Mouse (Mus musculus): ENCODE measurements around the gene Rpl7a. TPM values are rescaled to one million over a fixed set of nuclear protein-coding genes. Genes with fewer than 3 reads are reported as not detected.

Rpl7a gene
- total and polyA plus RNA-seq, 3 experiments, result 1,142 to 3,395 (median 3,077) TPM

GRCm38 (mm10) chr2:26943253-26943652 lies 32.7 kb downstream of the Rpl7a start:
- Histone ChIP-seq H3K79me2 (replicated peaks; ENCODE audit: control insufficient read depth, extremely low read depth, insufficient read depth, poor library complexity, severe bottlenecking) (no peaks in the 10 kb centered on the region), H3K9ac (ENCODE audit: insufficient read depth, low read depth) (no peak overlapping the region), H3K27ac (ENCODE audit: insufficient read depth, low read depth) (no peak overlapping the region), H3K4me3 (replicated peaks in 1 of 3; ENCODE audit: low read depth in 2 of 3, low read length in 2 of 3, poor library complexity in 1 of 3) (no peak overlapping the region), H3K4me2 (ENCODE audit: insufficient read depth, low read depth, poor library complexity, severe bottlenecking) (no peak overlapping the region), H3K36me3 (replicated peaks in 1 of 2; ENCODE audit: control insufficient read depth in 1 of 2, insufficient read depth in 1 of 2, low read length in 1 of 2) (peaks cover 13 to 29% of the 10 kb centered on the region in 2 experiments), H3K9me3 (replicated peaks; ENCODE audit: low read length) (no peaks in the 10 kb centered on the region), H3K27me3 (replicated peaks) (no peaks in the 10 kb centered on the region), H3K4me1 (ENCODE audit: control insufficient read depth in 1 of 2, insufficient read depth in 2 of 2) (peaks cover 12 to 17% of the 10 kb centered on the region in 2 experiments)
- no peak for DNase-seq (ENCODE audit: extremely low read depth)
- dilution Hi-C loops (cut with MboI; ENCODE audit: extremely low pct_ligation_motif_present, extremely low pct_unique_long_range_greater_than_20kb, low sequenced_read_pairs) (no loop called here), in situ Hi-C loops (cut with MboI; ENCODE audit: low pct_ligation_motif_present, low pct_unique_long_range_greater_than_20kb, low sequenced_read_pairs) (no loop called here)
- TF ChIP-seq NELFE (IDR thresholded peaks at IDR 0.05; ENCODE audit: low read depth, low read length) (no peak), PAX5 (IDR thresholded peaks at IDR 0.05; ENCODE audit: low read length) (no peak)

- H3K4me1 ChIP-seq (ENCODE audit: control insufficient read depth in 1 of 2, insufficient read depth in 2 of 2), result peaks cover 0 to 5% of the 10 kb centered on the region in 2 experiments; a peak in 1 of 4 replicates
- TF ChIP-seq EP300 (IDR thresholded peaks at IDR 0.05; ENCODE audit: low read length) (no peak), ZNF384 (IDR thresholded peaks at IDR 0.05; ENCODE audit: low read depth, low read length) (no peak), USF1 (IDR thresholded peaks at IDR 0.05; ENCODE audit: low read depth, low read length) (no peak), MYC (IDR thresholded peaks at IDR 0.05; ENCODE audit: low read depth, low read length) (no peak), SMC3 (IDR thresholded peaks at IDR 0.05; ENCODE audit: low read depth, low read length) (no peak), POLR2A (IDR thresholded peaks at IDR 0.05; ENCODE audit: low read depth, low read length) (no peak), CHD1 (IDR thresholded peaks at IDR 0.05; ENCODE audit: low read depth, low read length) (no peak), CTCF (conservative IDR thresholded peaks at IDR 0.05 in 1 of 2, IDR thresholded peaks at IDR 0.05 in 1 of 2; ENCODE audit: low read depth in 2 of 2, low read length in 2 of 2) (no peak), GABPA (IDR thresholded peaks at IDR 0.05; ENCODE audit: insufficient replicate concordance, low read depth, low read length) (no peak), SIN3A (IDR thresholded peaks at IDR 0.05; ENCODE audit: low read length) (no peak), MEF2A (IDR thresholded peaks at IDR 0.05; ENCODE audit: borderline replicate concordance, low read depth, low read length) (no peak), IRF4 (IDR thresholded peaks at IDR 0.05; ENCODE audit: low read depth, low read length) (no peak)
- no peak overlapping the region for H3K9ac ChIP-seq (ENCODE audit: insufficient read depth, low read depth)
- H3K79me2 ChIP-seq (replicated peaks; ENCODE audit: control insufficient read depth, extremely low read depth, insufficient read depth, poor library complexity, severe bottlenecking), result no peaks in the 10 kb centered on the region
- no peak overlapping the region for H3K4me3 ChIP-seq (replicated peaks in 1 of 3; ENCODE audit: low read depth in 2 of 3, low read length in 2 of 3, poor library complexity in 1 of 3)
- peaks cover 56 to 92% of the 10 kb centered on the region in 2 experiments for H3K36me3 ChIP-seq (replicated peaks in 1 of 2; ENCODE audit: control insufficient read depth in 1 of 2, insufficient read depth in 1 of 2, low read length in 1 of 2)
- in situ Hi-C loops (cut with MboI; ENCODE audit: low pct_ligation_motif_present, low pct_unique_long_range_greater_than_20kb, low sequenced_read_pairs) (no loop called here), dilution Hi-C loops (cut with MboI; ENCODE audit: extremely low pct_ligation_motif_present, extremely low pct_unique_long_range_greater_than_20kb, low sequenced_read_pairs) (no loop called here)
- no peaks in the 10 kb centered on the region for H3K9me3 ChIP-seq (replicated peaks; ENCODE audit: low read length)
- no peak for DNase-seq (ENCODE audit: extremely low read depth)
- no peak overlapping the region for H3K4me2 ChIP-seq (ENCODE audit: insufficient read depth, low read depth, poor library complexity, severe bottlenecking)
- H3K27me3 ChIP-seq (replicated peaks), result no peaks in the 10 kb centered on the region
- H3K27ac ChIP-seq (ENCODE audit: insufficient read depth, low read depth), result no peak overlapping the region
These were observed 39.8 kb downstream of the Rpl7a start for GRCm38 (mm10) chr2:26950411-26950810.

- Histone ChIP-seq H3K9ac (ENCODE audit: insufficient read depth, low read depth) (no peak overlapping the region), H3K36me3 (replicated peaks in 1 of 2; ENCODE audit: control insufficient read depth in 1 of 2, insufficient read depth in 1 of 2, low read length in 1 of 2) (peaks cover 61 to 95% of the 10 kb centered on the region in 2 experiments), H3K27me3 (replicated peaks) (no peaks in the 10 kb centered on the region), H3K79me2 (replicated peaks; ENCODE audit: control insufficient read depth, extremely low read depth, insufficient read depth, poor library complexity, severe bottlenecking) (no peaks in the 10 kb centered on the region), H3K4me1 (ENCODE audit: control insufficient read depth in 1 of 2, insufficient read depth in 2 of 2) (peaks cover 0 to 5% of the 10 kb centered on the region in 2 experiments; a peak in 1 of 4 replicates), H3K4me3 (replicated peaks in 1 of 3; ENCODE audit: low read depth in 2 of 3, low read length in 2 of 3, poor library complexity in 1 of 3) (no peak overlapping the region), H3K27ac (ENCODE audit: insufficient read depth, low read depth) (no peak overlapping the region), H3K4me2 (ENCODE audit: insufficient read depth, low read depth, poor library complexity, severe bottlenecking) (no peak overlapping the region), H3K9me3 (replicated peaks; ENCODE audit: low read length) (no peaks in the 10 kb centered on the region)
- in situ Hi-C loops (cut with MboI; ENCODE audit: low pct_ligation_motif_present, low pct_unique_long_range_greater_than_20kb, low sequenced_read_pairs) (no loop called here), dilution Hi-C loops (cut with MboI; ENCODE audit: extremely low pct_ligation_motif_present, extremely low pct_unique_long_range_greater_than_20kb, low sequenced_read_pairs) (no loop called here)
- TF ChIP-seq UBTF (IDR thresholded peaks at IDR 0.05; ENCODE audit: low read depth, low read length), result no peak
- TF ChIP-seq USF2 (conservative IDR thresholded peaks at IDR 0.05; ENCODE audit: low read depth, low read length), result no peak
- TF ChIP-seq ELF1 (IDR thresholded peaks at IDR 0.05; ENCODE audit: low read depth, low read length), result no peak
- TF ChIP-seq POLR2AphosphoS2 (IDR thresholded peaks at IDR 0.05; ENCODE audit: low read depth, low read length), result no peak
- TF ChIP-seq JUN (IDR thresholded peaks at IDR 0.05; ENCODE audit: insufficient read depth, low read depth, low read length), result no peak
- TF ChIP-seq RAD21 (IDR thresholded peaks at IDR 0.05; ENCODE audit: low read depth, low read length), result no peak
- no peak for TF ChIP-seq ETS1 (conservative IDR thresholded peaks at IDR 0.05; ENCODE audit: low read depth, low read length)
- TF ChIP-seq TCF12 (IDR thresholded peaks at IDR 0.05; ENCODE audit: low read depth, low read length), result no peak
- no peak for DNase-seq (ENCODE audit: extremely low read depth)
These were observed 40.9 kb downstream of the Rpl7a start for GRCm38 (mm10) chr2:26951346-26951905.
